Mouse (Mus musculus) megakaryocyte, embryonic 14.5 days (primary cell): ENCODE data around the gene Arhgef25. TPM values are rescaled to one million over a fixed set of nuclear protein-coding genes. Genes with fewer than 3 reads are reported as not detected.

Source experiments
- H3K27me3 ChIP-seq: replicated peaks from 2 replicates; pipeline ENCODE3; 2012; ENCODE audit warnings: inconsistent platforms
- H3K36me3 ChIP-seq: replicated peaks from 2 replicates; pipeline ENCODE3; 2012; ENCODE audit warnings: low read length, inconsistent platforms, mixed read lengths
- H3K4me1 ChIP-seq: 2 replicates; pipeline ENCODE4 v1.6.1; 2012; ENCODE audit warnings: inconsistent platforms
- H3K4me3 ChIP-seq: replicated peaks from 2 replicates; pipeline ENCODE3; 2012; ENCODE audit warnings: moderate library complexity, mild to moderate bottlenecking, inconsistent platforms
- H3K9me3 ChIP-seq: 2 replicates; pipeline ENCODE4 v1.6.1; 2012; ENCODE audit warnings: inconsistent platforms
- FLI1 ChIP-seq: IDR thresholded peaks from 2 replicates; pipeline ENCODE4 v1.6.1; 2012; ENCODE audit warnings: low read length, inconsistent platforms, mixed read lengths
- GATA1 ChIP-seq: IDR thresholded peaks from 3 replicates; pipeline ENCODE4 v1.6.1; 2012; ENCODE audit warnings: mixed read lengths, low read length, inconsistent platforms, borderline replicate concordance
- polyA plus RNA-seq: library from polyadenylated mRNA; stranded (reverse); fragments of >175 nt; gene quantifications from 2 replicates; pipeline ENCODE4 v1.2.3, GENCODE M21; 2012; ENCODE audit warnings: low replicate concordance; ENCODE audit not compliant: insufficient read depth

Gene Arhgef25
- polyA plus RNA-seq, 1 experiment = not detected

GRCm38 (mm10) chr10:127177719-127178118 lies 12.2 kb downstream of the Arhgef25 start:
- TF ChIP-seq FLI1 = no peak
- TF ChIP-seq GATA1 = no peak
- H3K9me3 ChIP-seq = no peaks in the 10 kb centered on the region
- peak overlapping the region; percentile 92 for H3K4me3 ChIP-seq
- peaks cover 13% of the 10 kb centered on the region for H3K36me3 ChIP-seq
- H3K4me1 ChIP-seq = peaks cover 56% of the 10 kb centered on the region
- peaks cover 81% of the 10 kb centered on the region for H3K27me3 ChIP-seq

- peaks cover 56% of the 10 kb centered on the region for H3K4me1 ChIP-seq
- H3K27me3 ChIP-seq = peaks cover 76% of the 10 kb centered on the region
Measured at GRCm38 (mm10) chr10:127177235-127177634, 12.6 kb downstream of the Arhgef25 start.

GRCm38 (mm10) chr10:127176756-127177155 lies 13.1 kb downstream of the Arhgef25 start:
- Histone ChIP-seq H3K36me3 (peaks cover 20% of the 10 kb centered on the region), H3K9me3 (no peaks in the 10 kb centered on the region), H3K27me3 (peaks cover 71% of the 10 kb centered on the region), H3K4me1 (peaks cover 56% of the 10 kb centered on the region), H3K4me3 (peak overlapping the region; percentile 81)
- no peak for TF ChIP-seq FLI1
- TF ChIP-seq GATA1 = no peak

More at GRCm38 (mm10) chr10:127177235-127177634, 12.6 kb downstream of the Arhgef25 start:
- no peak for TF ChIP-seq FLI1
- no peak for TF ChIP-seq GATA1
- Histone ChIP-seq H3K4me3 (peak overlapping the region; percentile 92), H3K9me3 (no peaks in the 10 kb centered on the region), H3K36me3 (peaks cover 16% of the 10 kb centered on the region)

GRCm38 (mm10) chr10:127176228-127176627 lies 13.7 kb downstream of the Arhgef25 start:
- no peaks in the 10 kb centered on the region for H3K9me3 ChIP-seq
- no peak overlapping the region for H3K4me3 ChIP-seq
- H3K4me1 ChIP-seq = peaks cover 55% of the 10 kb centered on the region
- H3K36me3 ChIP-seq = peaks cover 26% of the 10 kb centered on the region
- peaks cover 67% of the 10 kb centered on the region for H3K27me3 ChIP-seq
- TF ChIP-seq GATA1 = no peak
- TF ChIP-seq FLI1 = no peak

- peaks cover 44% of the 10 kb centered on the region for H3K36me3 ChIP-seq
- H3K4me1 ChIP-seq = peaks cover 48% of the 10 kb centered on the region
Measured at GRCm38 (mm10) chr10:127174170-127174569, 15.7 kb downstream of the Arhgef25 start.

GRCm38 (mm10) chr10:127173148-127174065 lies 16.5 kb downstream of the Arhgef25 start:
- Histone ChIP-seq H3K36me3 (peaks cover 49% of the 10 kb centered on the region), H3K4me1 (peaks cover 41% of the 10 kb centered on the region), H3K4me3 (no peak overlapping the region), H3K27me3 (peaks cover 38% of the 10 kb centered on the region), H3K9me3 (no peaks in the 10 kb centered on the region)
- no peak for TF ChIP-seq FLI1
- TF ChIP-seq GATA1 = no peak

More at GRCm38 (mm10) chr10:127174170-127174569, 15.7 kb downstream of the Arhgef25 start:
- no peaks in the 10 kb centered on the region for H3K9me3 ChIP-seq
- TF ChIP-seq GATA1 = no peak
- no peak for TF ChIP-seq FLI1
- H3K4me3 ChIP-seq = no peak overlapping the region
- H3K27me3 ChIP-seq = peaks cover 46% of the 10 kb centered on the region

- Histone ChIP-seq H3K4me1 (peaks cover 38% of the 10 kb centered on the region), H3K4me3 (no peak overlapping the region), H3K27me3 (peaks cover 25% of the 10 kb centered on the region), H3K36me3 (peaks cover 63% of the 10 kb centered on the region), H3K9me3 (no peaks in the 10 kb centered on the region)
- TF ChIP-seq FLI1 = no peak
- TF ChIP-seq GATA1 = no peak
Measured at GRCm38 (mm10) chr10:127171631-127172200, 18.2 kb downstream of the Arhgef25 start.

GRCm38 (mm10) chr10:127170837-127171272 lies 19.0 kb downstream of the Arhgef25 start:
- Histone ChIP-seq H3K9me3 (no peaks in the 10 kb centered on the region), H3K27me3 (peaks cover 25% of the 10 kb centered on the region), H3K36me3 (peaks cover 64% of the 10 kb centered on the region), H3K4me3 (peak overlapping the region; percentile 88), H3K4me1 (peaks cover 38% of the 10 kb centered on the region)
- TF ChIP-seq FLI1 (no peak), GATA1 (no peak)

GRCm38 (mm10) chr10:127170002-127170401 lies 19.9 kb downstream of the Arhgef25 start:
- Histone ChIP-seq H3K9me3 (no peaks in the 10 kb centered on the region), H3K36me3 (peaks cover 64% of the 10 kb centered on the region), H3K4me1 (peaks cover 43% of the 10 kb centered on the region), H3K27me3 (peaks cover 27% of the 10 kb centered on the region), H3K4me3 (no peak overlapping the region)
- TF ChIP-seq FLI1 = no peak
- no peak for TF ChIP-seq GATA1

GRCm38 (mm10) chr10:127167614-127168192 lies 22.2 kb downstream of the Arhgef25 start:
- peaks cover 60% of the 10 kb centered on the region for H3K4me1 ChIP-seq
- TF ChIP-seq FLI1 (no peak), GATA1 (no peak)
- H3K4me3 ChIP-seq = peak overlapping the region; percentile 28
- H3K36me3 ChIP-seq = peaks cover 51% of the 10 kb centered on the region
- no peaks in the 10 kb centered on the region for H3K9me3 ChIP-seq
- peaks cover 16% of the 10 kb centered on the region for H3K27me3 ChIP-seq
